Mouse (Mus musculus) left cerebral cortex, adult 2 months (tissue): ENCODE results near the gene Mpped2. TPM values are rescaled to one million over a fixed set of nuclear protein-coding genes. Genes with fewer than 3 reads are reported as not detected.

Experiments used
- DNase-seq, 2 experiments: peaks; one replicate each; pipeline ENCODE4 v3.0.0; 2021 to 2022; ENCODE audit warnings: low spot score in 2 of 2, mixed read lengths in 1 of 2; ENCODE audit errors: extremely low spot score in 1 of 2
- H3K27ac ChIP-seq: fragments of 200-600 bp; 2 replicates; pipeline ENCODE4 v1.8.1; 2022
- H3K4me3 ChIP-seq: fragments of 200-600 bp; 2 replicates; pipeline ENCODE4 v1.8.1; 2022
- CTCF ChIP-seq: fragments of 200-600 bp; IDR thresholded peaks from 2 replicates; pipeline ENCODE4 v1.8.1; 2022; ENCODE audit warnings: antibody characterized with exemption, mild to moderate bottlenecking, moderate library complexity
- intact Hi-C: fragments of 180-260 bp; cut with DNase I; formaldehyde crosslinking; loops from one replicate; pipeline ENCODE4 v1.15.1; 2025
- total RNA-seq, 2 experiments: library from RNA; stranded (reverse); gene quantifications; 2 replicates each; pipeline ENCODE4 v1.2.3; 2021

The Mpped2 gene
- total RNA-seq, 2 experiments from 2014 or later = 30.7 to 32.8 TPM

DNA sequence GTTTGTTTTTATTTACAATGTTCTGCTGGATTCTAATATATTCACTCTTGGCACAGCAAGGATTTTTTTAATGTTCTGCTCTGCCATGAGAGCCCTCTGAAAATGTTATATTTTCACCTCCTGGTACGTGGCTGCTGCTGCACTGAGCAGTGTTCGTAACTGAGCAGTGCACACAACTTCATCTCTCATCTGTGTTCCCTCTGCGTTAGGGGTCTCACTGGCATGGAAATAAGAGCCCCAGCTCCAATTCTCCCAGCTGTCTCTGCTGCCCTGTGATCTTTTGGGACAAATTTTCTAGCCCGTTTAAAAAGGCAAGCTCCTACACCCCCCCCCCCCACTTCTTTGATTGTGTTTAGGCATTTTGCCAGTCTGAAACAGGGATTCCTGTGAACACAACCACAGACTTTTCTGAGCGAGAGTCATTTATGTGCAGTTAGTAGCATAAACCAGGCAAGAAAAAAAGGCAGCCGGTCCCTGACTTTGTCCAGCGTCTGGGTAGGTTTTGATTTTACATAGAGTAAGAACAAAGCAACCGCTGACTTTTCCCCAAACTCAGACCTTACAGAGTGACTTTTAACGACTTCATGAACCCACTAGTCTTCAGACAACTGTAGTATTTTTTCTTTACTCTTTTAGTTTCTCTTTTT, 9.8 kb upstream of the Mpped2 start:
- Histone ChIP-seq H3K27ac (no peak overlapping the region), H3K4me3 (no peak overlapping the region)
- no peak for DNase-seq
- TF ChIP-seq CTCF = no peak
- intact Hi-C loops = no loop called here

DNA sequence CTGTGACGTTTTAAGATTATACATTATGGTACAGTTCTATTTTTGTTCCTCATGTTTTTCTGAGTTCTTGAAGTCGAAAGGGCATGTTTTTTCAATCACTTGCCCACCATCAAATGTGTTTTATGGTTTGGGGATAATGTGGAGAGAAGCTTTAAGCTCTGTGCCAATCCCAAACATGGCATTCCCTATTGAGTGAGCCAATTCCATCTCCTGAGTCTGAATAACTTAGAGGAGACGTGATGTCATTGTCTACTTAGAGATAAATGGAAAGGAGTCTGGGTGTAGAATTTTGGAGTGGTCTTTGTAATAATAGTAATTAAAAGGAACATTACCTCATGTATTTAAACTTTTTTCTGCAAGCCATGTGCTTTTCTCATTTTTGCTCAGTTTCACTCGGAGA, 9.2 kb upstream of the Mpped2 start:
- no peak overlapping the region for H3K27ac ChIP-seq
- no peak overlapping the region for H3K4me3 ChIP-seq
- no peak for TF ChIP-seq CTCF
- no peak for DNase-seq
- intact Hi-C loops = no loop called here

DNA sequence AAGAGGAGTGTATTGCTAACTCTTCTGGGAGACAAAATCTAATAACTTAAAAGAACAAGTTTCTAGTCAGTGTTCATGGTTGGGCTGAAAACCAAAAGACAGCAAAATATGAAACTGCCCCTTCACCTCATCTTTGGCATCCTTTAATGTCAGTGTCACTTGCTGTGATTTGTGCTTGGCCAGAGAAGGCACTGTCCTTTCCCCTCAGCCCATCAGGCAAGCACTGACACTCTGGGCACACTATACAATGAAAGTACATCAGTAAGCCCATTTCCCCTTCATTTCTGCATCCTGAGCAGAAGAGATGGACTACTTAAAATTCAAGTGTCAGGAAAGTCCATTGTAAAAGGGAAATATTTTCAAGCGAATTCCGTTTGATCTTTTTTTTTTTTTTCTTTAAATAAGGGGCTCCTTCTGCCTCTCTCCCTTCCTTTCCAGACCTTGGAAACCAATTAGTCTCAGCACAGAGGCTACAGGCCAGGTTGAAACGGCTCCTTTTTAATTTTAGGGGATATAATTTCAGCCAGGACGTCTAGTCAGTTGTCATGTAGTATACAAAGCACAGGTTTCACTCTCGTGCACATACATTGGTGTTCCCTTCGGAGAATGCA, 1.2 kb upstream of the Mpped2 start:
- intact Hi-C loops = loop anchor here (2.0 to 5.0 kb wide), 2 partner anchors 261 to 265 kb away; no protein-coding TSS in a partner anchor
- DNase-seq = no peak
- Histone ChIP-seq H3K4me3 (no peak overlapping the region), H3K27ac (no peak overlapping the region)
- no peak for TF ChIP-seq CTCF

DNA sequence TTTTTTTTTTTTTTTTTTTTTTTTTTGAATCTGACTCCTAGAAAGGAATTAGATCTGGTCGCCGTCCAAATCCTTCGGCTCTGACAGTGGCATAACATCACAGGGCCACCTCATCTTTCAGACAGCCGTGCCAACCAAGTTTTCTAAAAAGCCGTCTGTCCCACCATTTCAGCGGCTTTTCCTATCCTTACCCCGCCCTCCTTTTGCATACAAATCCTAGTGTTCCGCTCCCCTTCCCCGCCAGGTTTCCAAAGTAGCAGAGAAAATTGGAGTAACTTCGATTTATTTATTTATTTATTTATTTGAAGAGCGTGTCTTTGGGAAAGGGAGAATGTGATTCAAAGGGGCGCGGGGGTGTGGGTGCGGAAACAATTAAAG, 675 bp upstream of the Mpped2 start:
- no peak for TF ChIP-seq CTCF
- intact Hi-C loops = loop anchor here (2.0 to 5.0 kb wide), 2 partner anchors 262 to 265 kb away; no protein-coding TSS in a partner anchor
- Histone ChIP-seq H3K4me3 (peak overlapping the region; percentile 97), H3K27ac (no peak overlapping the region)
- DNase-seq = no peak

DNA sequence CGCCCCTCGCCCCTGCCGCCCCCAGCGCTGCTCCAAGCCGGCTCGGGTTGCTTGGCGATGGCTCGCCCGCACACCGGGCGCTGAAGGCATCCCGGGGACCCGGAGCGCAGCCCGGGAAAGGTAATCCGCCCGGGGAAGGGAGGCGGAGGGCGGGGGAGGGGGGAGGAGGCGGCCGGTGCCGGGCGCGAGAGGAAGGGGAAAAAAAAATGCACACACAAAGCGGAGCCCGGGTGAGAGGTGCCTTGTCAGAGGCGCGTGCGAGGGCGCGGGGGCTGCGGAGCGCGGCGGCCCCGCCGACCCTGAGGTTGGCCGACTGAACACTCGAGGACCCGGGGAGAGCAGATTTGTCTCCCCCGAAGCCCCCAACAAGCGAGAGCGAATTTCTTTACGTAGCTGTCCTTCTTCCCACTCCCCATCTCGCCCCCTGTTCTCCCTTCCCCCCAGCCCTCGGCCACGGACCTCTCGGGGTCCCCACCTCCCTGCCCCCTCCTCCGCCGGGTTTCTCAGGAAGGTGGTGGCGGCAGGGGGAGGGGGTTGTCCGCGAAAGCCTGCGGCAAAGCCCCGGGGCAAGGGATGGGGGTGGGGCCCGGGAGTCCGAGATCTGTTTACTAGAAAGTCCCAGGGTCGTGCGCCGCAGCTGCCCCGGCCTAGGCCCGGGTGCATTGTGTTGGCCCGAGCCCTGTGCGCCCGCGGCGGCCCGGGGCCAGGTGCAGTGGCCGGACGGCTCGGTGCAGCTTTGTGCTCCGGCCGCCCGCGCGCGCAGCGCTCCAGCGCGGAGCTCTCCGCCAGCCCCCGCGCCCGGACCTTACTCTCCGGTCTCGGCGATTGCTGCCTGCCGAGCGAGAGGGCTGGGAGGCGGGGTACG, 865 bp downstream of the Mpped2 start:
- TF ChIP-seq CTCF = no peak
- DNase-seq = peak; percentile 63 to 70
- intact Hi-C loops = loop anchor here (1.0 to 5.0 kb wide), 5 partner anchors 25 to 263 kb away; no protein-coding TSS in a partner anchor
- Histone ChIP-seq H3K27ac (peak overlapping the region; percentile 98), H3K4me3 (peak overlapping the region; percentile 97)

DNA sequence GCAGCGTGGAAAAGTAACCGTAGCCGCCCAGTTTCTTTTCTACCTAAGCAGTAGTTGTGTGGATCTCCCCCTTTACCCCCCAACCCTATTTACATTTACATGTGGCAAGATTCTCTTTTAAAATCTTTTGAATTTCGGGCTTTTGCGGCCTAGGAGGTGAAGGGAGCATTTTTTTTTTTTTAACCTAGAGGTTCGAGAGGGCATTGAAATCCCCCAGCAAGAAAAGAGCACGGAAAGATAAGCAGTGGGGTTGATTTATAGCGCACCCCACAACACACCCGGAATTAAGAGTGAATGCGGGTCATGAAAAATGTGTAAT, 1.5 kb downstream of the Mpped2 start:
- intact Hi-C loops = loop anchor here (1.0 to 5.0 kb wide), 4 partner anchors 24 to 263 kb away; no protein-coding TSS in a partner anchor
- H3K4me3 ChIP-seq = peak overlapping the region; percentile 97
- TF ChIP-seq CTCF = no peak; the same call in 1 of the 2 replicates
- peak overlapping the region; percentile 98 for H3K27ac ChIP-seq
- no peak for DNase-seq

DNA sequence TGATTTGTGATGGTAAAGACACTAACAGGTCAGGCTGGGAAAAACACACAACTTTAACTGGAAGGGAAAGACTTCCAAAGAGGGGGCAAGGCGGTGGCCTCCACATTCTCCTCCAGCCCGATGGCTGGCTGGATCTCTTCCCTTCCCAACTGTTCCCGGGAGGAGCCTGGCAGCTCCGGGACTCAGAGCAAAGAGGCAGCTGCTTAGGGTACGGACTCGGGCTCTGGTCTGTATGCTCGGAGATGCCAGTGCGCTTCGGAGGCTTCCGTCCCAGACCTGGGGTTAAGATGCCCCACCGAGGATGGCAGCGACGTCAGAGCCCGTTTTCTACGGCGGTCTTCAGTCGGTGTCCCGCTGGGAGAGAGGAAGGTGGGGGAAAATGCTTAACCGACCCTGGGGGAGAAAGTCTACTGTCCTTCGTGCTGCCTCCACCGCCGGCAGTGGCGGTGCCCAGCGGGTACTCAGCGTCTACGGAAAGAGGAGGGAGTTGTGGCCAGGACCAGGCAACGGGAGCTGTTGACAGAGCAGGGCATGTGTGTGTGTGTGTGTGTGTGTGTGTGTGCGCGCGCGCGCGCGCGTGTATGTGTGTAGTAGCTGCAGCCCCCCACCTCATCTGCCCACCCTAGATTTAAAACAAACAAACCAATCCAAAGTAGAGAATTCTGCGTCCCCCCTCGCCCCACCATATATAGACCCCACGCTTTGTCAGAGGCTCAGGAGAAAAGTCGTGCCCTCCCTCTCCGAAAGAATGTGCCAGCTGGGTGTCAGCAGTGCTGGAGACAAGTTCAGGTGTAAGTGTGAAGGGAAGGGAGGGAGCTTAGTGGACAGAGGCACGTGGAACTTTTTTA, 2.0 kb downstream of the Mpped2 start:
- Histone ChIP-seq H3K27ac (peak overlapping the region; percentile 98), H3K4me3 (peak overlapping the region; percentile 97)
- intact Hi-C loops = loop anchor here (1.0 to 5.0 kb wide), 5 partner anchors 24 to 262 kb away; no protein-coding TSS in a partner anchor
- TF ChIP-seq CTCF = no peak
- peak; percentile 45 to 47 for DNase-seq

DNA sequence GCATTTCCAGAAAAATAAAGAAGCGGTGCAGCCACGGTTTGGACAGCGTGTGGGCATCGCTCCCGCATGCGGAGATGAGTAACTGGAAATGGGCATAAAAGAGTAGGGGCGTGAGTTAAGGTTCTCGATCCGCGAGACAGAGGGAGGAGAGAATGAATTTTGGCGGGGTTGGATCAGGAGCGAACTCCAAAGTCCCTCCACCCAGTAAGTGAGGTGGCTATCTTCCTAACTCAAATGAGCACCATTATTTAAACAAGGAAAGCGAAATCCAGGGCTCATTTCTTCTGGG, 2.6 kb downstream of the Mpped2 start:
- DNase-seq = no peak
- intact Hi-C loops = loop anchor here (2.0 to 5.0 kb wide), 3 partner anchors 23 to 177 kb away; no protein-coding TSS in a partner anchor
- TF ChIP-seq CTCF = no peak
- peak overlapping the region; percentile 97 for H3K4me3 ChIP-seq
- peak overlapping the region; percentile 53; the same call in 1 of the 2 replicates for H3K27ac ChIP-seq

DNA sequence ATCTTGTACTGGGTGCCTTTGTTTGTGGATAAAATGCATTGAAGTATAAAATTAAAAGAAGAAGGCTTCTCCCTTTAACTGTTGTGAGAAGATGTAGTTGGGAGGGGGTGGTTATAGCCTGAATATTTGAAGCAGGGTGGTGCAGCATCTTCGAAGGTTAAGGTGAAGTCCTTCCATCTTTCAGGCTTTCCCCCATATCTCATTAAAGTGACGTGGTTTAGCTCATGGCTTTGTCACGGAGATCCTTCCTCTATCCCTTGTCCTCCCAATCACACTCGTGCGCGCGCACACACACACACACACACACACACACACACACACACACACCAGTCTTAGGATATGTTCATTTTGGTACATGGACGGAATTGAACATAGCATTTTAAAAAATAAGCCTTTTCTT, 3.3 kb downstream of the Mpped2 start:
- H3K27ac ChIP-seq = no peak overlapping the region
- intact Hi-C loops = loop anchor here (5.0 kb wide), 1 partner anchor 176 kb away; no protein-coding TSS in a partner anchor
- TF ChIP-seq CTCF = no peak
- no peak for DNase-seq
- H3K4me3 ChIP-seq = no peak overlapping the region

DNA sequence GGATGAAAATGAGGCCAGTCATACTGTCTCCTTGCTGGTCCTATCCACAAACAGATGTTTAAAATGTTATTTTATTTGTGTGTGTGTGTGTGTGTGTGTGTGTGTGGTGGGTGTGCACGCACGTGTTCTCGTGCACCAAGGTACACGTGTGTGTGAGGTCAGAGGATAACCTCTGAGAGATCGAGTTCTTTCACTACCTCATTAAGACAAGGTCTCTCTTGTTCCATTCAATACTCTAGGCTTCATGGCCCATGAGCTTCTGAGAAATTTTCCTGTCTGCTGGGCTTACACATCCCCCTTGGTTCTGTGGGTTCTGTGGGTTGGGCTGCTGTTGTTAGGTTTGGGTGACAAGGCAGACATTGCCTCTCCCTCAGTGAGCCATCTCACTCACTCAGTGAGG, 12.6 kb downstream of the Mpped2 start:
- no peak for TF ChIP-seq CTCF
- Histone ChIP-seq H3K4me3 (no peak overlapping the region), H3K27ac (no peak overlapping the region)
- DNase-seq = no peak
- intact Hi-C loops = no loop called here

DNA sequence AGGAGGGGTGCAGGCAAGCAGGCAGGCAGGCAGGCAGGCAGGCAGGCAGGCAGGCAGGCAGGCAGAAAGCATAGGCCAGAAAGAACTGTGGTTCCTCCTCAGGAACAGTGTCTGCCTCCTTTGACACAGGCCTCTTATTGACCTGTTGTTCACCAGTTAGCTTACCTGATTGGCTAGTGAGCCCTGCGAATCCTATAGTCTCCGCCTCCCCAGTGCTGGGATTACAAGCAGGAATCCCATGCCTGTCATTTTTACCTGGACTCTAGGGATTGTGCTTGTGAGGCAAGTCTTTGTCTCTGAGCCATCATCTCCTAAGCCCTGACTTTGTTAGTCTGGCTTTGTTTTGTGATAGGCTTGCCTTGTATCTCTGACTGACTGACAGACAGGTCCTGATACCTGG, 14.1 kb downstream of the Mpped2 start:
- no peak for TF ChIP-seq CTCF
- H3K27ac ChIP-seq = no peak overlapping the region
- no peak overlapping the region for H3K4me3 ChIP-seq
- intact Hi-C loops = no loop called here
- DNase-seq = no peak
